Mouse (Mus musculus): Measurements from ENCODE around the gene Gm10229.

- TF ChIP-seq CTCF (IDR thresholded peaks at IDR 0.05; ENCODE audit: extremely low read depth, insufficient read length, insufficient replicate concordance, low read depth, low read length) (no peak), POLR2A (IDR thresholded peaks at IDR 0.05; ENCODE audit: low read depth, low read length) (no peak)
Observed at GRCm38 (mm10) chr16:89047783-89048182, 32.7 kb downstream of the Gm10229 start, which contains the start of gene Krtap6-5.
